Mouse (Mus musculus) heart, adult 2 months (tissue): ENCODE results near the gene Ube2z. TPM values are rescaled to one million over a fixed set of nuclear protein-coding genes. Genes with fewer than 3 reads are reported as not detected.

Source experiments
- DNase-seq, 2 experiments: peaks; one replicate each; pipeline ENCODE4 v3.0.0; 2021
- H3K27ac ChIP-seq: fragments of 200-600 bp; 2 replicates; pipeline ENCODE4 v1.8.1; 2022
- H3K27me3 ChIP-seq: fragments of 200-500 bp; 2 replicates; pipeline ENCODE4 v1.6.1; 2012; ENCODE audit warnings: mild to moderate bottlenecking, low read length, inconsistent platforms, mixed read lengths; ENCODE audit not compliant: control insufficient read depth, insufficient read depth
- H3K36me3 ChIP-seq: fragments of 200-500 bp; 2 replicates; pipeline ENCODE4 v1.6.1; 2012; ENCODE audit warnings: low read length, inconsistent platforms; ENCODE audit not compliant: control insufficient read depth, insufficient read depth
- H3K4me1 ChIP-seq: fragments of 200-500 bp; 2 replicates; pipeline ENCODE4 v1.6.1; 2011; ENCODE audit warnings: low read length; ENCODE audit not compliant: control insufficient read depth, insufficient read depth
- H3K4me3 ChIP-seq: fragments of 200-600 bp; 2 replicates; pipeline ENCODE4 v1.8.1; 2022
- H3K79me2 ChIP-seq: fragments of 200-500 bp; replicated peaks from 2 replicates; pipeline ENCODE4 v1.6.1; 2012; ENCODE audit warnings: mild to moderate bottlenecking, inconsistent platforms, low read length, moderate library complexity, mixed read lengths; ENCODE audit not compliant: control insufficient read depth, insufficient read depth
- H3K9ac ChIP-seq: fragments of 200-500 bp; 2 replicates; pipeline ENCODE4 v1.6.1; 2012; ENCODE audit warnings: low read depth, mild to moderate bottlenecking, control low read depth, inconsistent platforms, low read length, mixed read lengths
- CTCF ChIP-seq: fragments of 200-600 bp; IDR thresholded peaks from 2 replicates; pipeline ENCODE4 v1.8.1; 2022; ENCODE audit warnings: antibody characterized with exemption, mild to moderate bottlenecking, moderate library complexity
- EP300 ChIP-seq: fragments of 200-500 bp; IDR thresholded peaks from 2 replicates; pipeline ENCODE4 v1.6.1; 2011; ENCODE audit warnings: low read depth, low read length, control low read depth; ENCODE audit not compliant: insufficient read depth
- POLR2A ChIP-seq: fragments of 200-500 bp; IDR thresholded peaks from 2 replicates; pipeline ENCODE4 v1.6.1; 2011; ENCODE audit warnings: mild to moderate bottlenecking, low read depth, low read length, control low read depth; ENCODE audit not compliant: insufficient read depth
- WGBS: fragments of 180-500 bp; shearing (Covaris S2); methylation state at CpG from one replicate; pipeline ENCODE4 v1.1.7; 2018; 5-methylcytosine and 5-hydroxymethylcytosine counted together
- intact Hi-C: fragments of 180-260 bp; cut with DNase I; formaldehyde crosslinking; loops from one replicate; pipeline ENCODE4 v1.15.1; 2025
- polyA plus RNA-seq: library from polyadenylated mRNA; depleted of rRNA; stranded (reverse); fragments of >200 nt; gene quantifications from 2 replicates; pipeline ENCODE4 v1.2.3, GENCODE M21; 2012
- total RNA-seq, 2 experiments: library from RNA; stranded (reverse); gene quantifications; 2 replicates each; pipeline ENCODE4 v1.2.3; 2021

Ube2z gene
- total and polyA plus RNA-seq, 3 experiments: 22.9 to 29.7 (median 29.5) TPM

DNA sequence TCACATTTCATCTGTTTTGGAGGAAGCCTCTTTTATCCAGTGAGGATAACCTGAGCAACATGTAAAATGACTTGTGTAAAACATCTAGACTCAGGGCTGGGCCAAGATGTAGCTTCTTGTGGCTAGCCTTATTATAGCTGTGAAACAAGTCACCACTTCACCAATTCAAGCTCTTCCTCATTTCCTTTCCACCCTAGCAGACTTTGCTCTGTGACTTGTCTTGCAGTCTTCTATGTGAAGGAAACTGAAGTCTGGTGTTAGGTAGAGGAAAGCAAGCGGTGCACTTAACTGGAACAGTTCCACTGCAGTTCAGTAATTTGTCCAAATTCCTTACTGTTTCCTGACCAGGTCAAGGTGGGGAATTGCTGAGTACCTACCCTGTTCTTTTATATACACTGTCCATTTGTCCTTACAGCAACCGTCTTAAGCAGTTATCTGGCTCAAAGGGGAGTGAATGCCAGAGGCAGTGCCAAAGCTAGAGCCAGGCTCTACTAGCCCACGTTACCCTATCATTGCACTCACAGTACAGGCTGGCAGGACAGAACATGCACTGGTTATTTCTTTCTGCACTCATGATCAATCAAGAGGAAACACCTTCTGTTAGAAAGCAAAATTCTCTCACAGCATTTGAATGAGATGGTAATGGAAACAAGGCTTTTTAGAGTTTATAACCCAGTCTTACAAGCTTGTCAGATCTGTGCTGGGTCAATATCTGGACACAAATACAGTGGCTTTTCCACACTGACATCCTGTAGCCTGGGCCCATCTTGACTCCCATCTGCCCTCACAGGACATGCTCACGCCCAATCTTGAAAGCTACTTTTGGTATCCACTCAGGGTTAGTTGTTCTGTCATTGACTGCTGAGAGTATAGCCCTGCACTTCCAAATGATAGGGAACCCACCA is 17.5 kb downstream of the Ube2z start:
- Histone ChIP-seq H3K27me3 (no peaks in the 10 kb centered on the region), H3K9ac (no peak overlapping the region), H3K4me1 (no peaks in the 10 kb centered on the region), H3K79me2 (no peaks in the 10 kb centered on the region), H3K27ac (no peak overlapping the region), H3K36me3 (peaks cover 7% of the 10 kb centered on the region), H3K4me3 (no peak overlapping the region)
- WGBS: 68% methylated on average over 4 of the region's 4 CpGs
- DNase-seq: no peak
- intact Hi-C loops: no loop called here
- TF ChIP-seq CTCF (no peak), EP300 (no peak), POLR2A (no peak)

GRCm38 (mm10) chr11:96046793-96047192 is 18.4 kb downstream of the Ube2z start:
- no peak overlapping the region for H3K27ac ChIP-seq

DNA sequence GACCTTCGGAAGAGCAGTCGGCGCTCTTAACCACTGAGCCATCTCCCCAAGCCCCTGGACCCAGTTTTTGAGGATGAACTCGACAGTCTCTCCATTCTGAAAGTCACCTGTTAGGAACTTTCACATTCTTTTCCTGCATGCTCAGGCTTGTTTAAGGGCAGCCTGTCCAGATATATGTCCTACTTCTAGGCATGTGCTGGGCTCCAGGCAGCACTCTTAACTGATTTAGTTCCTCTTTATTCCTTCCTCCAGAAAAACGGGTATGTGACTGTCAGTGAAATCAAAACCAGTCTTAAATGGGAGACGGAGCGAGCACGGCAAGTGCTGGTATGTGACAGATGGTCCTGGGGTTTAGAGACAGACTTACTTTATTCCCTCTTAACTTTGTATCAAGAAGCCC is 19.2 kb downstream of the Ube2z start:
- Histone ChIP-seq H3K4me3 (no peak overlapping the region), H3K27me3 (no peaks in the 10 kb centered on the region), H3K36me3 (peaks cover 3% of the 10 kb centered on the region), H3K9ac (no peak overlapping the region), H3K27ac (no peak overlapping the region), H3K4me1 (no peaks in the 10 kb centered on the region), H3K79me2 (no peaks in the 10 kb centered on the region)
- 85% methylated on average over 8 of the region's 8 CpGs for WGBS
- DNase-seq: no peak
- intact Hi-C loops: no loop called here
- no peak for TF ChIP-seq POLR2A
- TF ChIP-seq EP300: no peak

More at GRCm38 (mm10) chr11:96046793-96047192, 18.4 kb downstream of the Ube2z start:
- Histone ChIP-seq H3K4me3 (no peak overlapping the region), H3K36me3 (peaks cover 7% of the 10 kb centered on the region), H3K79me2 (no peaks in the 10 kb centered on the region), H3K4me1 (no peaks in the 10 kb centered on the region), H3K27me3 (no peaks in the 10 kb centered on the region), H3K9ac (no peak overlapping the region)
- no peak for DNase-seq
- TF ChIP-seq CTCF (no peak), EP300 (no peak)
- intact Hi-C loops: no loop called here
- 80% methylated on average over 2 of the region's 2 CpGs for WGBS

GRCm38 (mm10) chr11:96044803-96045567 is 20.2 kb downstream of the Ube2z start:
- no peaks in the 10 kb centered on the region for H3K36me3 ChIP-seq
- TF ChIP-seq EP300: no peak
- TF ChIP-seq CTCF: no peak
- no peak for TF ChIP-seq POLR2A
- no peak overlapping the region for H3K4me3 ChIP-seq
- intact Hi-C loops: no loop called here
- H3K79me2 ChIP-seq: no peaks in the 10 kb centered on the region
- no peaks in the 10 kb centered on the region for H3K4me1 ChIP-seq
- no peak overlapping the region for H3K27ac ChIP-seq
- no peak overlapping the region for H3K9ac ChIP-seq
- no peak for DNase-seq
- H3K27me3 ChIP-seq: no peaks in the 10 kb centered on the region
- 87% methylated on average over 11 of the region's 11 CpGs for WGBS

DNA sequence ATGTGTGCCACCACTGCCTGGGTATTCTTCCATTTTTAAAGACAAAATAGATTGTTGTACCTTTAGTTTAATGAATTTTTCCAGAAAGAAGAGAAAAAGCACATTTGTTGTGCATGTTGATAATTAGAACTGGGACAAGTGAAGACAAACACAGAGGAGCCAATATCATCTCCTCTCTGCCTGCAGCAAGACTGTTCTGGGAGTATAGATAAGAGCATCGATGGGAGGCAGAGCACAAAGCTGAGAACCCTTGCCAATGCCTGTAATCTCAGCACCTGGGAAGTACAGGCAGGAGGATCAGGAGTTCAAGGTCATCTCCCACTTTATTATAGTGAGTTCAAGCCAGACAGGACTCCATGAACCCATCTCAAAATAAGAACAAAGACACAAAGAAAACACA is 26.6 kb downstream of the Ube2z start:
- Histone ChIP-seq H3K27ac (no peak overlapping the region), H3K4me3 (no peak overlapping the region), H3K27me3 (no peaks in the 10 kb centered on the region), H3K9ac (no peak overlapping the region), H3K4me1 (no peaks in the 10 kb centered on the region), H3K36me3 (no peaks in the 10 kb centered on the region), H3K79me2 (no peaks in the 10 kb centered on the region)
- DNase-seq: no peak
- TF ChIP-seq EP300 (no peak), CTCF (no peak), POLR2A (no peak)
- intact Hi-C loops: no loop called here
- 45% methylated on average over 1 of the region's 1 CpGs for WGBS

- intact Hi-C loops: no loop called here
- no peaks in the 10 kb centered on the region for H3K79me2 ChIP-seq
- no peak overlapping the region for H3K4me3 ChIP-seq
- H3K9ac ChIP-seq: no peak overlapping the region
- H3K27ac ChIP-seq: no peak overlapping the region
- 79% methylated on average over 5 of the region's 5 CpGs for WGBS
- H3K36me3 ChIP-seq: no peaks in the 10 kb centered on the region
- no peaks in the 10 kb centered on the region for H3K4me1 ChIP-seq
- no peak for DNase-seq
- no peaks in the 10 kb centered on the region for H3K27me3 ChIP-seq
- TF ChIP-seq POLR2A: no peak
- no peak for TF ChIP-seq EP300
- TF ChIP-seq CTCF: no peak
Measured at GRCm38 (mm10) chr11:96037499-96037898, 27.7 kb downstream of the Ube2z start.
